Mouse (Mus musculus): ENCODE measurements around the gene Slc8b1.

- no peak for TF ChIP-seq CTCF (IDR thresholded peaks at IDR 0.05)
- no peak for TF ChIP-seq EP300 (IDR thresholded peaks at IDR 0.05)
These were observed 5.2 kb upstream of the Slc8b1 start for GRCm38 (mm10) chr5:120505781-120506180.
